Mouse (Mus musculus) liver, embryonic 16.5 days (tissue): ENCODE results near the gene Mmp27. TPM values are rescaled to one million over a fixed set of nuclear protein-coding genes. Genes with fewer than 3 reads are reported as not detected.
A peak's percentile ranks its signal among the peaks of the same experiment; 100 is the strongest.

Experiments used
- ATAC-seq: fragments of 200-750 bp; cut with Nextera tagmentation; 2 replicates; pipeline ENCODE4 v1.8.0; 2017; ENCODE audit warnings: low read depth, mild to moderate bottlenecking, moderate number of reproducible peaks, moderate library complexity
- H3K27ac ChIP-seq: fragments of 300-500 bp; sonication (generic); 2 replicates; pipeline ENCODE4 v1.5.1; 2014; ENCODE audit warnings: mild to moderate bottlenecking, low read length
- H3K27me3 ChIP-seq: fragments of 300-500 bp; sonication (generic); 2 replicates; pipeline ENCODE4 v1.6.1; 2014; ENCODE audit warnings: low read depth, low read length, mixed read lengths; ENCODE audit not compliant: control insufficient read depth, insufficient read depth
- H3K36me3 ChIP-seq: fragments of 300-500 bp; sonication (generic); 2 replicates; pipeline ENCODE4 v1.6.1; 2014; ENCODE audit warnings: mild to moderate bottlenecking; ENCODE audit not compliant: control insufficient read depth, insufficient read depth
- H3K4me1 ChIP-seq: fragments of 300-500 bp; sonication (generic); 2 replicates; pipeline ENCODE4 v1.6.1; 2014; ENCODE audit warnings: low read depth, low read length, mixed read lengths; ENCODE audit not compliant: control insufficient read depth
- H3K4me2 ChIP-seq: fragments of 300-500 bp; sonication (generic); 2 replicates; pipeline ENCODE4 v1.6.1; 2014; ENCODE audit warnings: low read depth, low read length, mixed read lengths
- H3K4me3 ChIP-seq: fragments of 300-500 bp; sonication (generic); 2 replicates; pipeline ENCODE4 v1.5.1; 2014; ENCODE audit warnings: low read depth, mild to moderate bottlenecking, low read length
- H3K9ac ChIP-seq: fragments of 300-500 bp; sonication (generic); 2 replicates; pipeline ENCODE4 v1.6.1; 2014; ENCODE audit warnings: low read depth, low read length
- H3K9me3 ChIP-seq: fragments of 300-500 bp; sonication (generic); replicated peaks from 2 replicates; pipeline ENCODE4 v1.6.1; 2016; ENCODE audit warnings: low read length; ENCODE audit not compliant: control insufficient read depth
- WGBS: fragments of 180-500 bp; shearing (Covaris S2); extraction: QIAGEN DNeasy Blood & Tissue Kit; methylation state at CpG from one replicate; pipeline ENCODE4 v1.1.7; 2014; ENCODE audit not compliant: insufficient replicate concordance; 5-methylcytosine and 5-hydroxymethylcytosine counted together
- polyA plus RNA-seq: library from polyadenylated mRNA; unstranded; fragments of >200 nt; fragmentation: Nextera tagmentation; extraction: Ambion mirVana; gene quantifications from 2 replicates; pipeline ENCODE4 v1.2.1, GENCODE M21; 2015

Mmp27 gene
- polyA plus RNA-seq, result 0.09 and 0.22 TPM in 2 replicates

GRCm38 (mm10) chr9:7571162-7571561 lies at the start of gene Mmp27:
Gene Mmp27 (plus strand): TSS chr9:7571396.
- no peak within 1 kb of the TSS for H3K27ac ChIP-seq

GRCm38 (mm10) chr9:7526255-7526940 lies 44.8 kb upstream of the Mmp27 start:
- no peaks in the 10 kb centered on the region for H3K9me3 ChIP-seq
- no peaks in the 10 kb centered on the region for H3K27me3 ChIP-seq
- no peak for ATAC-seq
- no peak overlapping the region for H3K27ac ChIP-seq
- H3K4me1 ChIP-seq, result no peaks in the 10 kb centered on the region
- no peaks in the 10 kb centered on the region for H3K36me3 ChIP-seq
- WGBS, result 45% methylated on average over 4 of the region's 4 CpGs
- H3K4me3 ChIP-seq, result no peak overlapping the region
- H3K4me2 ChIP-seq, result no peak overlapping the region
- H3K9ac ChIP-seq, result no peak overlapping the region

More at GRCm38 (mm10) chr9:7571162-7571561, at the start of gene Mmp27:
- H3K4me2 ChIP-seq, result no peak within 1 kb of the TSS
- 0 out of 2 replicates have a peak, but pooled peaks have one; percentile 41 for ATAC-seq
- no peak within 1 kb of the TSS for H3K9ac ChIP-seq
- 31% methylated on average over 4 of the region's 4 CpGs for WGBS
- H3K36me3 ChIP-seq, result no peaks in the 10 kb centered on the region
- no peaks in the 10 kb centered on the region for H3K4me1 ChIP-seq
- H3K27me3 ChIP-seq, result no peaks in the 10 kb centered on the region
- no peak within 1 kb of the TSS for H3K4me3 ChIP-seq
- no peaks in the 10 kb centered on the region for H3K9me3 ChIP-seq

DNA sequence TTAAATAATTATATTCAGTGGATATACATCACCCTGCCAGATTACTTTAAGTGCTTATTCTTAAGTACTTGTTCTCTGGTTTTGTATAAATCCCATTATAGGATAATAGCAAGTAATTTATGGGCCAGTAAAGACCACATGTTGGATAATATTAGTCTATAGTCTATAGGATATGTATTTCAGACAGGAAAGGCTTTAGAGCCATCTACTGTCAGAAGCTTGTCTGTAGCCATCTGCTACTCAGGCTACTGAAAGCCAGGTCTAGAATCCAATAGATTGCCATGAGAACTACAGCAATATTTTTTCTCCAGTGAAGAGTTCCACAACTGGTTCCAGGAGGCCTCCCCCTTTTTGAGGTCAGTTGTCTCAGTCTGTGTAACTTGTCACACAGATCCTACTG lies 28.4 kb upstream of the Mmp27 start:
- H3K27ac ChIP-seq, result no peak overlapping the region
- H3K4me1 ChIP-seq, result no peaks in the 10 kb centered on the region
- no peaks in the 10 kb centered on the region for H3K36me3 ChIP-seq
- no peak overlapping the region for H3K4me3 ChIP-seq
- no peak overlapping the region for H3K4me2 ChIP-seq
- no peaks in the 10 kb centered on the region for H3K9me3 ChIP-seq
- no peaks in the 10 kb centered on the region for H3K27me3 ChIP-seq
- no peak overlapping the region for H3K9ac ChIP-seq
- ATAC-seq, result no peak

DNA sequence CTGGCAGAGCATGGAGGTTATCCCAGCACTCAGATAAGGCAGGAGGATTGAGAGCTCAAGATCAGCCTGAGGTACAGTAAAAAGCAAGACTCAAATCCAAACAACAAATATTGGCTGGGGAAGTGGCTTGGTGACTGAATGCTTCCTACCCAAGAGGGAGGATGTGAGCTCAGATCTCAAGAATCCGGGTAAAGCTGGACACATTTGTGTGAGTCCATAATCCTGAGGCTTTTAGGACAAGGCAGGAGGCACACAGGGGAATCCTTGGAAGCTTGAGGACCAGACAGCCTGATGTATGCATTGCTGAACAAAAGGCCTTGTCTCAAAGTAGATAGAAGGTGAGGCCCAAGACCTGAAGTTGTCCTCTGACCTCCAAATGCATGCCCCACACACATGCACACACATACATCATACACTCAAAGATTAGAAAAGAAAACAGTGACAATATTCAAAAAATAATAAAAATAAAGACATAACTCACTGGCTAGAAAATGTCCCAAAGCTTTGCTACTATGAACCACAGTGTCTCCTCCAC lies 26.2 kb upstream of the Mmp27 start:
- no peak overlapping the region for H3K27ac ChIP-seq

DNA sequence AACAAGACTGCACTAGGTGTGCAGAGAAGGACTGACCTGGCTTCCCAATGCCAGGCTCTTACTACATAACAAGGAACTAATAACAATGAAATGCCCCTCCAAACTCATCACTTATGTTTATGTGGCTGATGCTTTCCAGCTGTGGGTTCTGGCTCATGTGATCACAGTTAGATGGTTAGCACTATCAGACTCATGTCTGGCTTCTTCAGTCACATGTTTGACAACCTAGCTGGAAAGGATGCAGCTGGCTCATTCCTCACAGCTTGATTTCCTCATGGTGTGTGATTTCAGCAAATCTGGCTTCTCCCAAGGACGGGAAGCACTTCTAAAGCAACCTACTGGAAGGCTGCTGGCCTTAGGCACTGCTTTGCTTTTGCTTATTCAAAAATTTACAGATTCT lies 25.7 kb upstream of the Mmp27 start:
- H3K4me2 ChIP-seq, result no peak overlapping the region
- no peaks in the 10 kb centered on the region for H3K27me3 ChIP-seq
- no peaks in the 10 kb centered on the region for H3K9me3 ChIP-seq
- ATAC-seq, result no peak
- no peak overlapping the region for H3K4me3 ChIP-seq
- 29% methylated on average over 1 of the region's 1 CpGs for WGBS
- no peaks in the 10 kb centered on the region for H3K4me1 ChIP-seq
- no peak overlapping the region for H3K27ac ChIP-seq
- no peak overlapping the region for H3K9ac ChIP-seq
- no peaks in the 10 kb centered on the region for H3K36me3 ChIP-seq

More for the DNA sequence above, 26.2 kb upstream of the Mmp27 start:
- no peaks in the 10 kb centered on the region for H3K9me3 ChIP-seq
- no peak overlapping the region for H3K4me2 ChIP-seq
- no peak overlapping the region for H3K4me3 ChIP-seq
- ATAC-seq, result no peak
- no peaks in the 10 kb centered on the region for H3K4me1 ChIP-seq
- no peaks in the 10 kb centered on the region for H3K36me3 ChIP-seq
- 27% methylated on average over 1 of the region's 1 CpGs for WGBS
- no peaks in the 10 kb centered on the region for H3K27me3 ChIP-seq
- no peak overlapping the region for H3K9ac ChIP-seq

DNA sequence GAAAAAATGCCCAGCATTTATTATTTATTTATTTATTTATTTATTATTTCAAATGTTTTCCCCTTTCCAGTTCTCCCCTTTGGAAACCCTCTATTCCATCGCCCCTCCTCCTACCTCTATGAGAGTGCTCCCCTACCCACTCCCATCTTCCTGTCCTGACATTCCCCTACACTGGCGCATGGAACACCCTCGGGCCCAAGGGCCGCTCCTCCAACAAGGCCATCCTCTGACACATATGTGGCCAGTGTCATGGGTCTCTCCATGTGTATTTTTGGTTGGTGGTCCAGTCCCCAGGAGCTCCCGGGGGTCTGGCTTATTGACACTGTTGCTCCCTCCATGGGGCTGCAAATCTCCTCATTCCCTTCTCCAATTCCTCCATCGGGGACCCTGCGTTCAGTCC lies 25.3 kb upstream of the Mmp27 start:
- Histone ChIP-seq H3K36me3 (no peaks in the 10 kb centered on the region), H3K4me3 (no peak overlapping the region), H3K9ac (no peak overlapping the region), H3K4me2 (no peak overlapping the region), H3K27me3 (no peaks in the 10 kb centered on the region), H3K27ac (no peak overlapping the region), H3K9me3 (no peaks in the 10 kb centered on the region), H3K4me1 (no peaks in the 10 kb centered on the region)
- WGBS, result 72% methylated on average over 7 of the region's 7 CpGs
- ATAC-seq, result no peak

- ATAC-seq, result no peak
- H3K4me2 ChIP-seq, result no peak overlapping the region
- H3K27me3 ChIP-seq, result no peaks in the 10 kb centered on the region
Measured at GRCm38 (mm10) chr9:7551943-7552342, 19.3 kb upstream of the Mmp27 start.

DNA sequence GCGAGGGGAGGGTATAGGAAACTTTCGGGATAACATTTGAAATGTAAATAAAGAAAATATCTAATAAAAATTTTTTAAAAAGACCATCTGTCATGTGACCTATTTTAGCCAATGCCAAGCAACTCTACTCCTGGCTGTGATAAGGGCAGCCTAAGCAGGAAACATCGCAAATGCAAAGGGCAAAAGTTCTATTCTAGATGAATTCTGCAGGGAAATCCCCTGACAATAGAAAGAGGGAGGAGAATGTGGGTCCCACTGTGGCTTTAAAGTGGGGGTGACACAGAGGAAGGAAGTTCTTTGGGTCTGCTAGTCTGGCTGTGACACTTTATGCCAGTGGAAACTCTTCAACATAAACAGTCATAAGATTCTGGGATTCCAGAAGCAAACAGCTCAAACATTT lies 17.7 kb upstream of the Mmp27 start:
- H3K4me3 ChIP-seq, result no peak overlapping the region
- H3K27ac ChIP-seq, result no peak overlapping the region
- no peaks in the 10 kb centered on the region for H3K4me1 ChIP-seq
- WGBS, result 43% methylated on average over 3 of the region's 3 CpGs
- H3K36me3 ChIP-seq, result no peaks in the 10 kb centered on the region
- H3K4me2 ChIP-seq, result no peak overlapping the region
- H3K9ac ChIP-seq, result no peak overlapping the region
- no peaks in the 10 kb centered on the region for H3K9me3 ChIP-seq
- no peaks in the 10 kb centered on the region for H3K27me3 ChIP-seq
- ATAC-seq, result no peak

More at GRCm38 (mm10) chr9:7551943-7552342, 19.3 kb upstream of the Mmp27 start:
- no peaks in the 10 kb centered on the region for H3K36me3 ChIP-seq
- no peaks in the 10 kb centered on the region for H3K9me3 ChIP-seq
- H3K9ac ChIP-seq, result no peak overlapping the region
- no peaks in the 10 kb centered on the region for H3K4me1 ChIP-seq
- H3K4me3 ChIP-seq, result no peak overlapping the region
- H3K27ac ChIP-seq, result no peak overlapping the region

DNA sequence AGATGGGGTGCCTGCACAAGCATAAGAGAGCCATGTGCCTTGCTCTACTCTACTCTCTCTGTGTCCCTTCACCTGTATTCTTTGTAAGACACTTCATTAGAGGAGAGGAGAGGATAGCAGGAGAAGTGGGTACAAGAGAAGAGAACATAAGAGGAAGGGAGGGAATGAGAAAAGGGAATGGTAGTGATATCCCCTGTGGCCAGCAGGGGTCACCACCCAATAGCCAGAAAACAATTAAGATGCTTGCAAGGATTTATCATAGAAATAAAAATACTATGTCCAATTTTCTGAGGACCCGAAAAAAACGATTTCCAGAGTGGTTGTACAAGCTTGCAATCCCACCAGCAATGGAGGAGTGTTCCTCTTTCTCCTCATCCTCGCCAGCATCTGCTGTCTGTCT lies 16.8 kb upstream of the Mmp27 start:
- H3K36me3 ChIP-seq, result no peaks in the 10 kb centered on the region
- H3K4me2 ChIP-seq, result no peak overlapping the region
- WGBS, result 23% methylated on average over 3 of the region's 3 CpGs
- no peak for ATAC-seq
- no peaks in the 10 kb centered on the region for H3K9me3 ChIP-seq
- no peak overlapping the region for H3K9ac ChIP-seq
- no peaks in the 10 kb centered on the region for H3K27me3 ChIP-seq
- H3K4me3 ChIP-seq, result no peak overlapping the region
- no peaks in the 10 kb centered on the region for H3K4me1 ChIP-seq
- no peak overlapping the region for H3K27ac ChIP-seq
